Mouse (Mus musculus) cortical plate, adult 2 months (tissue): ENCODE results near the gene Rtca. TPM values are rescaled to one million over a fixed set of nuclear protein-coding genes. Genes with fewer than 3 reads are reported as not detected.

Experiments
- H3K27ac ChIP-seq: fragments of 200-500 bp; 2 replicates; pipeline ENCODE4 v1.5.1; 2012; ENCODE audit warnings: low read length, control low read depth, inconsistent platforms; ENCODE audit not compliant: insufficient read depth
- H3K4me1 ChIP-seq: fragments of 200-500 bp; 2 replicates; pipeline ENCODE4 v1.6.1; 2011; ENCODE audit warnings: low read length; ENCODE audit not compliant: control insufficient read depth, insufficient read depth
- H3K4me3 ChIP-seq: fragments of 200-500 bp; 2 replicates; pipeline ENCODE4 v1.5.1; 2011; ENCODE audit warnings: mild to moderate bottlenecking, low read length, control low read depth; ENCODE audit not compliant: insufficient read depth
- CTCF ChIP-seq: fragments of 200-500 bp; IDR thresholded peaks from 2 replicates; pipeline ENCODE4 v1.5.1; 2011; ENCODE audit warnings: mild to moderate bottlenecking, control low read depth, low read length; ENCODE audit not compliant: insufficient read depth; ENCODE audit errors: extremely low read depth
- POLR2A ChIP-seq: fragments of 200-500 bp; IDR thresholded peaks from 2 replicates; pipeline ENCODE4 v1.6.1; 2011; ENCODE audit warnings: mild to moderate bottlenecking, low read length, control low read depth; ENCODE audit not compliant: insufficient read depth; ENCODE audit errors: extremely low read depth
- polyA plus RNA-seq: library from polyadenylated mRNA; depleted of rRNA; stranded (reverse); fragments of >200 nt; gene quantifications from 2 replicates; pipeline ENCODE4 v1.2.3, GENCODE M21; 2012

The Rtca gene
- polyA plus RNA-seq, 1 experiment = 89.2 TPM

DNA sequence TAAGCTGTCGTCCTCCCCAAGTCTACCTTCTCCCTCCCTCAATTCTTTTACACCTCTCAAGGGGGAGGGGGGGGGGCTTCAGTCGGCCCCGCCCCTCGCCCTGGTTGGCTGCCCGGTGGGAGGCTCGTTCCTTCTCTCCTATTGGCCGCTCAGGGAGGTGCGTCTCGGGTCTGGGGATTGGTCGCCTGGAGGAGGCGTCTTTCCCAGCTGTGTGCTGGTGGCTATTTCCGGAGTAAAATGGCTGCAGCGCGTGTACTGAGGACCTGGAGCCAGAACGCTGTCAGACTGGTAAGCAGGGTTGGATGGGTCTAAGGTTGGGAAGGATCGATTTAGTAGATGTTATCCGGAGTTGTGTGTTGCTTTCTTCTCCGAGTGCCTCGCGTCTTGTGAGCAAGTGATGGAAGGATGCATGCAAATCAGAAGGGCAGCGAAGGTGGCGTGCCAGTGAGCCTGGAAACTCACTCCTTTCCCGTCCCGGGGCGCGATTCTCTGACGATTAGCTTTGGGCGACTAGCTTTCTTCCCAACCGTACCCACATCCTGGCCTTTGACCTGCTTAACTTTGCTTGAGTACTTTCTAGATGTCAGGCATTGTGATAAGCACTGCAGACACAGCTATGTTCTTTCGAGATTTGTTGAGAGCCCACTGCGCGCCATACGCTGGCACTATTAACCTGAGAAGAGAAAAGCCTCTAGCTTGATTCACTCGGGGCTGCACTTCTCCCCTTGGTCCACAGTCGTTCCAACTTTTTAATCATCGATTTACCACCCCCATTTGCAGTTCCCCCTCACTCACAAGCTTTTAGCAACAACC lies 5.1 kb upstream of the Rtca start, which contains the start of gene Dbt:
TSS of gene Dbt (plus strand) at position 167 of the 813 bp plus-strand sequence.
- peaks cover 3% of the 10 kb centered on the region for H3K4me1 ChIP-seq
- no peak for TF ChIP-seq CTCF
- TF ChIP-seq POLR2A = peak; percentile 87
- H3K27ac ChIP-seq = no peak within 1 kb of the TSS
- H3K4me3 ChIP-seq = peak within 1 kb of the TSS; percentile 67

DNA sequence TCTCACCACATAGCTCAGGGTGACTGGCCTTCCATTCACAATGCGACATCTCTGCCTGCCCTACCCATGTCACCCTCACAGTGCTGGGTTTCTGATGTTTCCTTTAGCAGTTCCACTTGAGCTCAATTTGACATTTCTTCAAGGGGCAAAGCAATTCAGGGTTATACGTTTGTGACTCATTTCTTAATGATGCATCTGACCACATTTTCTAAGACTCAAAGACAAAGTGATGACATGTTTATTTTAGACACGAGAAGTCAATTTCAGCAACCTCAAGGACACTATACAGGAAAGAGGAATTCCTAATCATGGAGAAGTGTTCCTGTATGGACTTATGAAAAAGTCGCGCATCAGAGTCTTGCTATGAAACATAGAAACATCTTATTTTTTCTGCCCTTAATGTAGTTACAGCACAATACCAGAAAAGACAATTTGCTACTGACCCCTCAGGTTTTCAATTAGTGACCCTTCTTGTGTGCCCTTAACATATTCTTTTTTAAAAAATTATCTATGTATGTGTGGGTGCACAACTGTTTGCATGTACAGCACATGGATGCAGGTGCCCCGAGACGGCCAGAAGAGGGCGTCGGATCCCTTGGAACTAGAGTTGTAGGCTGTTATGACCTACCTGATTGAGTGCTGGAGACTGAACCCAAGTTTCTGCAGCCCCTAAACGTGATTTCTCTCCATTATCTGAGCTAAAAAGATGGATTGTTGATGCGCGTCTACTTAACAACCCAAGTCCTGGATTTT lies 4.3 kb upstream of the Rtca start:
- peak overlapping the region; percentile 67 for H3K4me3 ChIP-seq
- no peak overlapping the region for H3K27ac ChIP-seq
- peaks cover 3% of the 10 kb centered on the region for H3K4me1 ChIP-seq
- TF ChIP-seq POLR2A (no peak), CTCF (0 out of 2 replicates have a peak, but pooled peaks have one; percentile 6)

DNA sequence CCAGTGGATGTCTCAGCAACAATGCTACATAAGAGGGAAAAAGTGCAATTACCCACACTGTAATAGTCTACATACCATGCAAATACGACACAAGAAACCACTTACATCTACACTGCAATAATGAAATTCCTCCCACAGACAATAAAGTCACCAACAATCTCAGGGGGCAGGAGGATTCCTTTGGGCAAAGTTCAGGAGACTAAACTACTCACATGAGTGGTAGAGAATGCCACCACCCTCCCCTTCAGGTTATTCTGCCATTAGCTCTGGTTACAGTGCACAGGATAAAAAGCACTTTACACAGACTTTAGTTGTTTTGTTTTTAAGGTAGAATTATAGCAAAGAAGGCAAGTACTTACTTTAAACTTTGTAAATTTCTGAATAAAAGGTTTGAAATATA lies 12.3 kb downstream of the Rtca start:
- Histone ChIP-seq H3K4me3 (no peak overlapping the region), H3K27ac (no peak overlapping the region), H3K4me1 (no peaks in the 10 kb centered on the region)
- no peak for TF ChIP-seq POLR2A
- no peak for TF ChIP-seq CTCF

DNA sequence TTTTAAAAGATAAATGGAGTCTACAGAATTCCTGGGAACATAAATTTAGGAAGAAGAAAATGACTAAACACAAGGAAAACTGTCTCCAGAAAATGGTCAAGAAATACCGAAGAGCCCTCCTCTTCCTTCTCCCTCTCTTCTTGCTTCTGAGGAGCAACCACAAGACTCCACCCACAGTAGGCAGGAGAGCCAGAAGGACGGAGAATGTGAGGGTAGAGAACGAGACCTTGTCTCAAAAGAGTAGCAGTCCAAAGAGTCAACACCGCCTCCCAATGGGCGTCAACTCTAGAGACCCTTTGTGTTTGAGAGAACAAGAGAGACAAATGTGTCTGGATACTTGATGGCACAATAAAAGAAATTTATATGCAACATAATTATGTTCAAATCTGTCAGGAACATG lies 14.3 kb downstream of the Rtca start:
- TF ChIP-seq CTCF (no peak), POLR2A (no peak)
- Histone ChIP-seq H3K4me3 (no peak overlapping the region), H3K4me1 (no peaks in the 10 kb centered on the region), H3K27ac (no peak overlapping the region)

DNA sequence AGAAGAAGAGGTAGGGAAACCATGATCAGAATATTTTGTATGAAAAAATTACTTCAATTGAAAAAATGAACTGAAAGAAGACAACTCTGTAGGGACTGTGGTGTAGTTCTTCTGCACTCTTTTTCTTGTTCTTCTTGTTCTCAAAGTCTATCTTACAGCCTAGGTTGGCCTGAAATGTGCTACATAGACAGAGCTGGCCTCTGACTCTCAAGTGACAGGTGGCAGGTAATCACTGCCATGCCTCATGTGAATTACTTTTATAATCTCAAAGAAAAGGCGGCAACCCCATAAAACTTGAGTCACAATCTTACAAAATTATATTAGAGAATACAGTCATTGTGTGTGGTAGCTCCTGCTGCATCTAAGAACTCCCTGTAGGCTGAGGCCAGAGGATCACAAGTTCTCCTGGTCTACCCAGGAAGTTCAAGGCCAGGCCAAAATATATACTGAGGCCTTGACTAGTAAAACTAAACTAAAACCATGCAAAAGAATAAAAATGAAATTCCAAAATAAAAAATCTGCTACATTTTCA lies 16.0 kb downstream of the Rtca start:
- no peak for TF ChIP-seq POLR2A
- TF ChIP-seq CTCF = no peak
- no peak overlapping the region for H3K27ac ChIP-seq
- no peak overlapping the region for H3K4me3 ChIP-seq
- H3K4me1 ChIP-seq = no peaks in the 10 kb centered on the region

DNA sequence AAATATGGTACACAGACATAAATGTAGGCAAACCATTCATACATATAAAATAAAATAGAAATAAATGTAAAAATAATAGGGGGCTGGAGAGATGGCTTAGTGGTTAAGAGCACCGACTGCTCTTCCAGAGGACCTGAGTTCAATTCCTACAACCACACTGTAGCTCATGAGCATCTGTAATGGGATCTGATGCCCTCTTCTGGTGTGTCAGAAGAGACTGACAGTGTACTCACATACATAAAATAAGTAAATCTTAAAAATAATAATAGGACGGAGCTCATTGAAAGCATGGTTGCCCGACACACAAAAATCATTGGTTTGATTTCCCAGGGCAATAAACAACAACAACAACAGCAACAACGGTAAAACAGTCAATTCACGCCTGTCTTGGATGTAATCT lies 17.1 kb downstream of the Rtca start:
- Histone ChIP-seq H3K4me1 (no peaks in the 10 kb centered on the region), H3K4me3 (no peak overlapping the region), H3K27ac (no peak overlapping the region)
- TF ChIP-seq CTCF (no peak), POLR2A (no peak)

DNA sequence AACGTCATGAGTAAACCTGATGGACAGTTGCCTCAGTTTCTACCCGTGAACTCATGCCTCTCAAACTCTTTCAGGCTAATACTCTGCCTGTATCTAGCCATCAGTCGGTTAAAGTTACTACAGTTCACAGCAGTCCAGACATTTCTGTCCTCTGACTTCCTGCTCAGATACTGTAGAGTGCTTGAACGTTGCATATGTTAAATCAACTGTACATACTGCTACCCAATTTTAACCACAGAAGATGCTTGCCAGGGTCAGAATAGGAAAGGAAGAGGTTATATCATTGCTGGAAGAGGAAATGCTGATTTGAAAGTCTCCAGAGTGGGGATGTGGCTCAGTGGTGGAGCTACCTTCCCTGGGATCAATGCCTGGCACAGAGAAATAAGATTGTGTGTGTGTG lies 24.7 kb downstream of the Rtca start:
- no peak for TF ChIP-seq POLR2A
- TF ChIP-seq CTCF = no peak
- no peaks in the 10 kb centered on the region for H3K4me1 ChIP-seq
- no peak overlapping the region for H3K27ac ChIP-seq
- H3K4me3 ChIP-seq = no peak overlapping the region

DNA sequence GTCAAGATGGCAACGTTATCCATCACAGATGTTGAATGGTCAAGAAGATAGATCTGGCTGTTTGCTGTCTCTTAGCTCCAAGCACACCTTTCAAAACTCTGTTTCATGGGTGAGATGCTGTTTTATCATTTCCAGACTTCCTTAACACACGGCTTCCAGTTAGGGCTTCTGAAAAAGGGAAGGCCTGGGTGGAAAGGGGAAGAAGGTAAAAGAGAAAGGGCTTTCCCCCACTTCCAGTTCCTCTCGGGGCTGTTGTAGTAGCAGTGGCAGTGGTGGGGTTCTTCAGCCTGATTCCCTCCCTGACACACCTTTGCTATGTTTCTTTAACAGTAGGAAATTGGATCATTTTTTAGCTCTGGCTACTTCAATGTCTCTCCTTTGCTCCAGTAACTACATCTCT lies 25.3 kb downstream of the Rtca start:
- no peaks in the 10 kb centered on the region for H3K4me1 ChIP-seq
- TF ChIP-seq POLR2A = no peak
- no peak overlapping the region for H3K4me3 ChIP-seq
- H3K27ac ChIP-seq = no peak overlapping the region

DNA sequence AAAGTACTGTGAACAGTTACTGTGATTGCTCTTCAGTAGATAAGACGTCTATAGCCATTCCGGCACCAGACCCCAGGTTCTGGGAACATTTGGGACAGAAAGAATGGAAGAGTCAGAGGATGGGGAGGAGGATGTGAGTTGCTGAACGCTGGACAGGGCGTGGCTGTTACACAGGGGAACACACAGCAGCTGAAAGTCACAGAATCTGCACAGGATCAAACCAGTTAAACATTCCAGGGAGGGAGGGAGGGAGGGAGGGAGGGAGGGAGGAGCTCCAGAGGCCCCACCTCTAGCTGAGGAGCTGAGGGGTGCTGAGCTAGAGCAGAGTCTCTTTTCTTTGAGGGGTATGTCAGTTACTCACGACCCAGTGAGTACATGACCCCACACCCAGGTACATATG lies 27.1 kb downstream of the Rtca start:
- TF ChIP-seq CTCF (no peak), POLR2A (no peak)
- H3K27ac ChIP-seq = no peak overlapping the region
- H3K4me3 ChIP-seq = no peak overlapping the region
- H3K4me1 ChIP-seq = no peaks in the 10 kb centered on the region
